Mouse (Mus musculus) spleen, adult 2 months (tissue): ENCODE data around the gene Irx4. TPM values are rescaled to one million over a fixed set of nuclear protein-coding genes. Genes with fewer than 3 reads are reported as not detected.

ENCODE experiments used
- DNase-seq, 2 experiments: peaks; one replicate each; pipeline versions ENCODE4 v3.0.0 to v3.0.0-alpha.2; 2012 to 2021; ENCODE audit warnings: low spot score in 2 of 2, low read depth in 1 of 2
- H3K27ac ChIP-seq: fragments of 200-500 bp; 2 replicates; pipeline ENCODE4 v1.5.1; 2012; ENCODE audit warnings: low read length, inconsistent platforms; ENCODE audit not compliant: insufficient read depth
- H3K27me3 ChIP-seq: fragments of 200-500 bp; 2 replicates; pipeline ENCODE4 v1.6.1; 2012; ENCODE audit warnings: mild to moderate bottlenecking, moderate library complexity, low read length, inconsistent platforms; ENCODE audit not compliant: control insufficient read depth, insufficient read depth
- H3K36me3 ChIP-seq: fragments of 200-500 bp; 2 replicates; pipeline ENCODE4 v1.6.1; 2012; ENCODE audit warnings: mild to moderate bottlenecking, low read length, inconsistent platforms; ENCODE audit not compliant: control insufficient read depth, insufficient read depth
- H3K4me1 ChIP-seq: fragments of 200-500 bp; 2 replicates; pipeline ENCODE4 v1.6.1; 2011; ENCODE audit warnings: inconsistent platforms; ENCODE audit not compliant: control insufficient read depth, insufficient read depth, insufficient read length
- H3K4me3 ChIP-seq: fragments of 200-500 bp; 2 replicates; pipeline ENCODE4 v1.5.1; 2011; ENCODE audit warnings: mild to moderate bottlenecking, inconsistent platforms; ENCODE audit not compliant: insufficient read depth, insufficient read length; ENCODE audit errors: extremely low read depth
- CTCF ChIP-seq: fragments of 200-500 bp; IDR thresholded peaks from 2 replicates; pipeline ENCODE4 v1.5.1; 2011; ENCODE audit warnings: mild to moderate bottlenecking, inconsistent platforms; ENCODE audit not compliant: insufficient read depth, insufficient read length, insufficient replicate concordance; ENCODE audit errors: extremely low read depth
- POLR2A ChIP-seq: fragments of 200-500 bp; IDR thresholded peaks from 2 replicates; pipeline ENCODE4 v1.6.1; 2011; ENCODE audit warnings: low read depth, low read length, inconsistent platforms
- WGBS: fragments of 180-500 bp; shearing (Covaris S2); methylation state at CpG from one replicate; pipeline ENCODE4 v1.1.7; 2018; 5-methylcytosine and 5-hydroxymethylcytosine counted together
- polyA plus RNA-seq: library from polyadenylated mRNA; depleted of rRNA; stranded (reverse); fragments of >200 nt; gene quantifications from 2 replicates; pipeline ENCODE4 v1.2.3, GENCODE M21; 2012

Irx4 gene
- polyA plus RNA-seq, 1 experiment, result 0.96 TPM

DNA sequence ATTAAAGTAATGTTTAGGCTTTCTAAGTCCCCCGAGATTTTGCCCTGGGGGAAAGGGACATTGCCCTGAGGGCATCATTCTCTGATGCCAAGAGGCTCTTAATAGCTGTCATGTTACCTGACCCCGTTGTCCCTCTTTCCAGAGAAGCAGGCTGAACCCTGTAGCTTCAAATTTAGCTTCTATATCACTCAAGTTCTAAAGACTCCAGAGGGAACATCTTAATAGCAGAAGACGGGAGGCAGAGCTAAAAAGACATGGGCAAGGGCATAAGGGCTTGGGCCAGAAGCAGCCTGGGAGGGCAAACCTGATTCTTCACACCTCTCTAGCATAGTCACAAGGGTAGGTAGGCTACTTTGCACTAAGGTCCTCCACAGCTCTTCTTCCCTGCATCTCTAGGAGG lies 9.6 kb downstream of the Irx4 start:
- TF ChIP-seq POLR2A (no peak), CTCF (no peak)
- no peak for DNase-seq
- WGBS, result 28% methylated on average over 3 of the region's 3 CpGs
- Histone ChIP-seq H3K4me1 (peaks cover 3% of the 10 kb centered on the region; the same call in 1 of the 2 replicates), H3K4me3 (no peak overlapping the region), H3K27ac (no peak overlapping the region), H3K36me3 (no peaks in the 10 kb centered on the region), H3K27me3 (peaks cover 23% of the 10 kb centered on the region)

DNA sequence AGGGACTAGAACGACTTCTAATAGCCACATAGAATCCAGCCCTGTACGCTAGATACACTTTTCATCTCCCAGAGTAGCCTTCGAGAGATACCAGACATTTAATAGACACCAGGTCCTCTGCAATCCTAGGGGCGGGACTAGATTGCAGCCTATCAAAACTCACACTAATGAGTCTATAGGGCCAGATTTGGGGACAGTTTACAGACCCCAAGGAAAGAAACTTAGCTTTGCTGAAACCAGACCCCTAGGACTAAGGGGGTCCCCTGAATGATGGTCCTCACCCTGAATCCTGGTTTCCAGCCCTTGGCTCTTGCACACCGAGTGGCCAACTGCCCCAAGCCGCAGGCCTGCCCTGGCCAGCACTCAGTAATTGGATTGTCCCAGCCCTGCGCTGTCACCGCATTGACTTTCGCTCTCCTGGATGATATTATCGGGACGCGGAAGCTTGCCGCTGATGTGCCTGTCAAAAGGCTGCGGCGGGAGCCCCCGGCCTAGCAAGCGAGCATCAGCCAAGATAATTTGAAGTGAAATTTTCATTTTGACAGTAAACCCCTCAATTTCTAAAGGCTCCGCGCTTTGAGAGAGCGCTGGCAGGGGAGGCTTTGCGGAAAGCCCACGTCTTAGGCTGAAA lies 10.3 kb downstream of the Irx4 start:
- H3K4me3 ChIP-seq, result no peak overlapping the region
- 18% methylated on average over 22 of the region's 22 CpGs for WGBS
- no peaks in the 10 kb centered on the region for H3K36me3 ChIP-seq
- peaks cover 19% of the 10 kb centered on the region for H3K27me3 ChIP-seq
- no peak overlapping the region for H3K27ac ChIP-seq
- TF ChIP-seq POLR2A (no peak), CTCF (no peak)
- H3K4me1 ChIP-seq, result no peaks in the 10 kb centered on the region; the same call in 1 of the 2 replicates
- no peak for DNase-seq

DNA sequence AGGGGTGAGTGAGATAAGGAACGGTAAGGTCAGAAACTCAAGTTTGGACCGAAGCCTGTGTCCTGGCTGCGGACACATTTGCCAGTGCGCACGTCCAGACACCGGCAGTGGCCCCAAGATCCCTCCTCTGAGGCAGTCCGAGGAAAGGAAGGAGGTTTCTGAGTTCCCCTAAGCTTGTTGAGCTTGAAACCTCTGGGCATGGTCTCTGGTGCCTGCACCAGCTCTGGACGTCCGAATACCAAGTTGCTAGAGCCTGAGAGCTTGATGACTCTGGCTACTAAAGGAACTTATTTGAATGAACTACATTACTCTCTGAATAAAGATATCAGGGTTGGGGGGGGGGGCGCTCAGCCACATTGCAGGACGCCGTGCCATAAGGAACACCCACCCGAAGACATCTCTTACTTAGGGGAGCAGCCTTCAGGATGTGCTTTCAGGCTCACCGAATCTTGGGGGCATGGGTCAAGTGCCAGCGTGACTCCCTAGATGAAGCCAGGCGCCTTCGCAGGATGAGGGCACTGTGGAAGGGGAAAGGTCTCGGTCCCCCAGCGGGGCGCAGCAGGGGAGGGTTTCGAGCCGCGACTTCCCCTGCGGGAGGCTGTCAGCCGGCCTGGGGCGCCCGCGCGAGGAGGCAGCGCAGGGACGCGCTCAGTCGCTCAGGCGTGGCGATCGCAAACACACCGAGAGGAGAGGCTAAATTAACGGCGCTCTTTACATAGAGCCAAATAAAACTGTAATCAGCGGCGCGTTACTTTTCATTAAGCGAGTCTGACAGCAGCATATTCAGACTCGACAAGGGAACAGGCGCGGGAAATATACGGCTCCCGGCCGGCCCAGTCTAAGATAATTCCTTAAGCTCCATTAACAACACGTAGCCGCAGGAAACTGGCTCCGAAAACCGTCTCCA lies 11.3 kb downstream of the Irx4 start:
- WGBS, result 4% methylated on average over 53 of the region's 53 CpGs
- no peak for TF ChIP-seq CTCF
- no peak for TF ChIP-seq POLR2A
- no peak for DNase-seq
- Histone ChIP-seq H3K36me3 (no peaks in the 10 kb centered on the region), H3K27ac (no peak overlapping the region), H3K4me1 (no peaks in the 10 kb centered on the region; the same call in 1 of the 2 replicates), H3K27me3 (peaks cover 19% of the 10 kb centered on the region), H3K4me3 (no peak overlapping the region)

DNA sequence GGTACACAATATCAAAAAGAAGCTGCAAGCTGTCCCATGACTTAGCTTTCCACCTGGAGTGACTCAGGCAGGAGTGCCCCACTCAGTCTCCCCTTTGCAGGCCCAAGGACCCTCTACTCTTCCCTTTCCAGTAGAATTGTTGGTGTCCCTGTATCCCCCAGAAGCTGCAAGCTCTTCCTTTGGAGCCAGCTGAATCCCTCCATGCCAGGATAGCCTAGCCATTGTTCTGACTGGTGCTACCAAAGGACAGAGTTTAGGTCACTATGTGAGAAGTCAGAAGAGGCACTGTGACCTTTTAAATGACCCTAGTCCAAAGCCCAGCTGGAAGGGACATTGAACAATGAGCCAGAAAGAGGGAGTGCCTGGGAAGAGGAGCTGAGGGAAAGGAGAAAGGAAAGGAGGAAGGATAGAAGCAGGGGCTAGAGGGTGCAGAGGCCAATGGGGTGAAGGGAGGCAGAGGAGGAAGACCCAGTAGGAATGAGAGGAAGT lies 12.6 kb downstream of the Irx4 start:
- peaks cover 19% of the 10 kb centered on the region for H3K27me3 ChIP-seq
- DNase-seq, result no peak
- H3K27ac ChIP-seq, result no peak overlapping the region
- H3K4me1 ChIP-seq, result no peaks in the 10 kb centered on the region; the same call in 1 of the 2 replicates
- H3K36me3 ChIP-seq, result no peaks in the 10 kb centered on the region
- TF ChIP-seq CTCF, result no peak
- TF ChIP-seq POLR2A, result no peak
- no peak overlapping the region for H3K4me3 ChIP-seq

DNA sequence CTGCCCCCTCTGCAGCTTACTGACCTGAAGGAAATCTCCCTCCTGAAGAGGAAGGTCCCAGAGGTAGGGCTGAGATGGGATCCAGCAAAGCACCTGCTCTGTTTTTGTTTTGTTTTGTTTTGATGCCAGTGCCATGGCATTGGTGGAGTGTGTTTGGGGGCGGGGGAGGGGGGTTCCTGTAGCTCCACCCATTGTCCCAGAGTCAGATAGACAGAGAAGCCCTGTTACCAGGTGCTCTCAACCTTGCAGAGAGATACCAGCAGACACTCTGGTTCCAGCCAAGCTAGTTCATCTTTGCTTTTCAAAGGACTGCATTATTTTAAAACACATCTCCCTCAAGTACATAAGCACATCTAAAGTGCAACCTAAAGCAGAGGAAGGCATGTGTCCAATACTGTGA lies 13.3 kb downstream of the Irx4 start:
- 30% methylated on average over 1 of the region's 1 CpGs for WGBS
- no peak overlapping the region for H3K27ac ChIP-seq
- TF ChIP-seq CTCF, result no peak
- no peak for TF ChIP-seq POLR2A
- no peak for DNase-seq
- H3K27me3 ChIP-seq, result peaks cover 15% of the 10 kb centered on the region
- no peak overlapping the region for H3K4me3 ChIP-seq
- no peaks in the 10 kb centered on the region for H3K36me3 ChIP-seq
- no peaks in the 10 kb centered on the region; the same call in 1 of the 2 replicates for H3K4me1 ChIP-seq

DNA sequence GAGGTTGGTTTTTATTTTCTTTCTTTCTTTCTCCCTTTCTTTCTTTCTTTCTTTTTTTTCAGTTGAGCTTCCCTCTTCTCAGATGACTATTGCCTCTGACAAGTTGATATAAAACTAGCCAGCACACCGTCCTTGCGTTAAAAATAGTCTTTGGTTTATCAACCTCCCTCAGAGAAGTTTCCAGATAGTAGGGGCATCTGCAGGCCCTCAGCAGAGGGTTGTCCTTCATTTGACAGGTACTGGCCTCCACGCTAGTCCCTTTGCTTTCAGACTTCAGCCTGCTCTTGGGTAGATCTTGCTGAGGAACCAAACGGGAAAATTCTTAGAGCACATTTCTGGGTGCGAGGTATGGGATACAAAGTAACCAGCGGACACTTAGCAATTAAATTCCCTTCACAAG lies 17.1 kb downstream of the Irx4 start:
- Histone ChIP-seq H3K4me3 (no peak overlapping the region), H3K27ac (no peak overlapping the region), H3K4me1 (no peaks in the 10 kb centered on the region), H3K27me3 (0 out of 2 replicates have a peak, but pooled peaks cover under 1% of the 10 kb centered on the region), H3K36me3 (no peaks in the 10 kb centered on the region)
- WGBS, result 85% methylated on average over 6 of the region's 6 CpGs
- TF ChIP-seq POLR2A (no peak), CTCF (no peak)
- DNase-seq, result no peak
